Mouse (Mus musculus) hindbrain, embryonic 10.5 days (tissue): ENCODE results near the gene Spire2. TPM values are rescaled to one million over a fixed set of nuclear protein-coding genes. Genes with fewer than 3 reads are reported as not detected.
"Not testable (repeated sequence)": the region's sequence is repeated elsewhere in the genome, so short reads cannot be mapped to it uniquely, and the experiment has no call there.

Source experiments
- DNase-seq: peaks from one replicate; pipeline ENCODE4 v3.0.0-alpha.2; 2017; ENCODE audit warnings: low spot score
- H3K27ac ChIP-seq: fragments of 300-500 bp; sonication (generic); 2 replicates; pipeline ENCODE4 v1.5.1; 2016; ENCODE audit warnings: mild to moderate bottlenecking, moderate library complexity
- H3K27me3 ChIP-seq: fragments of 300-500 bp; sonication (generic); 2 replicates; pipeline ENCODE4 v1.6.1; 2016; ENCODE audit warnings: mild to moderate bottlenecking; ENCODE audit not compliant: poor library complexity, insufficient read depth, severe bottlenecking
- H3K36me3 ChIP-seq: fragments of 300-500 bp; sonication (generic); 2 replicates; pipeline ENCODE4 v1.6.1; 2016; ENCODE audit warnings: mild to moderate bottlenecking, moderate library complexity
- H3K4me1 ChIP-seq: fragments of 300-500 bp; sonication (generic); replicated peaks from 2 replicates; pipeline ENCODE4 v1.6.1; 2016; ENCODE audit warnings: mild to moderate bottlenecking
- H3K4me3 ChIP-seq: fragments of 300-500 bp; sonication (generic); 2 replicates; pipeline ENCODE4 v1.5.1; 2016; ENCODE audit warnings: mild to moderate bottlenecking, moderate library complexity
- H3K9me3 ChIP-seq: fragments of 300-500 bp; sonication (generic); 2 replicates; pipeline ENCODE4 v1.6.1; 2016; ENCODE audit warnings: mild to moderate bottlenecking, moderate library complexity
- WGBS: fragments of 180-500 bp; shearing (Covaris S2); methylation state at CpG from one replicate; pipeline ENCODE4 v1.1.7; 2016; 5-methylcytosine and 5-hydroxymethylcytosine counted together
- polyA plus RNA-seq: library from polyadenylated mRNA; unstranded; fragments of >200 nt; fragmentation: Nextera tagmentation; extraction: Ambion mirVana; gene quantifications from 2 replicates; pipeline ENCODE4 v1.2.1, GENCODE M21; 2016

The Spire2 gene
- polyA plus RNA-seq, 1 experiment from 2014 or later: 19.5 TPM

- not testable (repeated sequence) for DNase-seq
- peaks cover 37% of the 10 kb centered on the region for H3K36me3 ChIP-seq
Observed at GRCm38 (mm10) chr8:123414997-123415696, 82.6 kb downstream of the Spire2 start.

DNA sequence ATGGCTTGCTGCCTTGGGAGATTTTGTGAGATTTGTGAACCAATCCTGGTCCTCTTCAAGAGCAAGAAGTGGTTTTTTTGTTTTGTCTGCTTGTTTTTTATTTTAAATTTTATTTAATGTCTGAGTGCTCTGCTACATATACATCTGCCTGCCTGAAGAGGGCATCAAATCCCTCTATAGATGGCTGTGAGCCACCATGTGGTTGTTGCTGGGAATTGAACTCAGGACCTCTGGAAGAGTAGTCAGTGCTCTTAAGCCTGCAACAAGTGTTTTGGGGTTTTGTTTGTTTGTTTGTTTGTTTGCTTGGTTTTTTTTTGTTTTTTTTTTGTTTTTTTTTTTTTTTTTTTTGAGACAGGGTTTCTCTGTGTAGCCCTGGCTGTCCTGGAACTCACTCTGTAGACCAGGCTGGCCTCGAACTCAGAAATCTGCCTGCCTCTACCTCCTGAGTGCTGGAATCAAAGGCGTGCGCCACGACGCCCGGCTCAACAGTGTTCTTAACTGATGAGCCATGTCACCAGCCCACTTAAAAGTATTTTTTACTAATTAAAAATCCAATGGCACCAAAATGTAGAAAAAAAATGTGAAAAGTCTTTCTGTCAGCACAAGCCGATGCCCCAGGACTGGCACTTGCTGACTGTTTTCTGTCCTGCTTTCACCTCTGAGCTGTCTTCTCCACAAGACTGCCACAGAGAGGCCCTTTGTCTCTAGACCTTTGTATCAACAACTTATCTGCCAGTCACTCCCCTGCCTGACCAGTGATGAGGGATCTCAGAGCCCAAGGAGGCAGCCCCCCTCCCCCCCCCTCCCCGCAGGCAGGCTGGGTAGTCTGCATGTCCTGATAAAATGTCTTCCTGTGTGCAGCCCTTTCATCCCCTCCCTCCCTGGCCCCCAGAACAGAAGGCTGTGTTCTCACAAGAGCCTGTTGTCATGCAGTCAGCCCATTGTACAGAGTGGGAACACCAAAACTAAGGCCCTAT, 83.7 kb downstream of the Spire2 start:
- DNase-seq: no peak
- WGBS: 71% methylated on average over 8 of the region's 8 CpGs

More at GRCm38 (mm10) chr8:123414997-123415696, 82.6 kb downstream of the Spire2 start:
- Histone ChIP-seq H3K4me3 (peak overlapping the region; percentile 73), H3K27me3 (peaks cover 38% of the 10 kb centered on the region), H3K4me1 (peaks cover 57% of the 10 kb centered on the region)
- not testable (repeated sequence) for H3K9me3 ChIP-seq, H3K27ac ChIP-seq
- 85% methylated on average over 5 of the region's 5 CpGs for WGBS

DNA sequence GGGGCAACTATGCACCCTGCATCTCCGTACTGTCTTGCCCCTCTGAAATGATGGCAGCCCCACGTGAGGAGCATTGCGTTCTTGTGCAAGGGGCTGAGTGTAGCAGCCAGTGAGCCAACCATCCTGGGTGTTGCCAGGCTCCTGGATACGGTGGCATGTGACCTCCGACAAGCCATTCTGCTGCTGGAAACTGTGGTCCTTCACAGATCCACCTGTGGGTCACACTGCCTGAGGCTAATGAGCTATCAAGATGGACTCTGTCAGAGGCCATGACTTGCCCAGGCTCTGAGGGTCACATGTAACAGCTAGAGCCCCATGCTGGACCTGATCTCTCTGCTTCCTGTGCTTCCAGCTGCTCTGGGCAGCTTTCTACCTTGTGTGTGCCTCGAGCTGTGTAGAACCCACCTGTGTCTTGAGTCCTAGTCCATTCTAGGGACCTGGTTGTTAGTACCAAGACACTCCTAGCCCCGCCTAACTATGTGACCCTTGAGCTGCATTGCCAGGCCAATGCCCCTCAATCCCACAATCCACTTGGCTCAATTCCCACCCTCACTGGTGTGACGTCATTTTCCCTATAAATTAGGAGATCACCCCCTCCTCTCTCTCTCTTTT, 84.5 kb downstream of the Spire2 start:
- peaks cover 19% of the 10 kb centered on the region for H3K27me3 ChIP-seq
- H3K36me3 ChIP-seq: peaks cover 53% of the 10 kb centered on the region
- WGBS: 83% methylated on average over 8 of the region's 8 CpGs
- no peak for DNase-seq
- H3K4me1 ChIP-seq: peaks cover 38% of the 10 kb centered on the region
- peak overlapping the region; percentile 29; the same call in 1 of the 2 replicates for H3K4me3 ChIP-seq
- H3K9me3 ChIP-seq: no peaks in the 10 kb centered on the region
- no peak overlapping the region for H3K27ac ChIP-seq

More for the DNA sequence above, 83.7 kb downstream of the Spire2 start:
- peaks cover 48% of the 10 kb centered on the region for H3K36me3 ChIP-seq
- H3K27ac ChIP-seq: no peak overlapping the region
- peaks cover 46% of the 10 kb centered on the region for H3K4me1 ChIP-seq
- peak overlapping the region; percentile 29; the same call in 1 of the 2 replicates for H3K4me3 ChIP-seq
- H3K27me3 ChIP-seq: peaks cover 27% of the 10 kb centered on the region
- no peaks in the 10 kb centered on the region for H3K9me3 ChIP-seq

Other genes starting within 250 kb of the Spire2 start
- 1,248 and 1,330 TPM in 2 replicates for gene Rpl13, start 230.4 kb upstream of the Spire2 start, polyA plus RNA-seq
- 0.12 and 0.63 TPM in 2 replicates for gene Cpne7, start 215.3 kb upstream of the Spire2 start, polyA plus RNA-seq
- 4.3 and 5.8 TPM in 2 replicates for gene Sult5a1, start 174.4 kb upstream of the Spire2 start, polyA plus RNA-seq
- 3.2 and 4.9 TPM in 2 replicates for gene Dpep1, start 146.5 kb upstream of the Spire2 start, polyA plus RNA-seq
- 142 and 158 TPM in 2 replicates for gene Chmp1a, start 120.0 kb upstream of the Spire2 start, polyA plus RNA-seq
- gene Spata33, start 119.9 kb upstream of the Spire2 start, polyA plus RNA-seq: 5.3 and 5.7 TPM in 2 replicates
- gene Cdk10, start 107.9 kb upstream of the Spire2 start, polyA plus RNA-seq: 36.7 and 37.2 TPM in 2 replicates
- 2.3 and 3.3 TPM in 2 replicates for gene Spata2l, start 96.5 kb upstream of the Spire2 start, polyA plus RNA-seq
- gene Zfp276, start 78.5 kb upstream of the Spire2 start, polyA plus RNA-seq: 30.6 and 36.0 TPM in 2 replicates
- gene Vps9d1, start 78.4 kb upstream of the Spire2 start, polyA plus RNA-seq: 26.8 and 31.7 TPM in 2 replicates
- gene Fanca, start 14.1 kb upstream of the Spire2 start, polyA plus RNA-seq: 35.3 and 40.9 TPM in 2 replicates
- 159 and 169 TPM in 2 replicates for gene Tcf25, start 41.0 kb downstream of the Spire2 start, polyA plus RNA-seq
- gene Mc1r, start 74.4 kb downstream of the Spire2 start, polyA plus RNA-seq: 0.05 and 0.21 TPM in 2 replicates
- 560 and 909 TPM in 2 replicates for gene Tubb3, start 78.7 kb downstream of the Spire2 start, polyA plus RNA-seq
- 40.9 and 42.3 TPM in 2 replicates for gene Def8, start 90.8 kb downstream of the Spire2 start, polyA plus RNA-seq
- 54.9 and 55.3 TPM in 2 replicates for gene Afg3l1, start 145.2 kb downstream of the Spire2 start, polyA plus RNA-seq
- gene Dbndd1, start 182.8 kb downstream of the Spire2 start, polyA plus RNA-seq: 19.4 and 38.1 TPM in 2 replicates
- 41.9 and 43.1 TPM in 2 replicates for gene Gas8, start 186.1 kb downstream of the Spire2 start, polyA plus RNA-seq